Mouse (Mus musculus) CD4-positive naive resting alpha-beta T cell, adult 57 days (primary cell): ENCODE results near the gene Apobec2. TPM values are rescaled to one million over a fixed set of nuclear protein-coding genes. Genes with fewer than 3 reads are reported as not detected.

ENCODE experiments used
- total RNA-seq: library from RNA; stranded (reverse); gene quantifications from one replicate; pipeline ENCODE4 v1.2.4, GENCODE M21; 2023

Apobec2 gene
- total RNA-seq, result 2.0 TPM

GRCm38 (mm10) chr17:48432158-48432980, at the start of gene Apobec2:
Apobec2 (minus strand) TSS chr17:48432930.

GRCm38 (mm10) chr17:48454688-48455087, 22.0 kb upstream of the Apobec2 start, which contains the start of gene Unc5cl:
Unc5cl (plus strand) TSS chr17:48454901.

GRCm38 (mm10) chr17:48451353-48451675, 18.6 kb upstream of the Apobec2 start, which contains the start of gene Tspo2:
Tspo2 (minus strand) TSS chr17:48451522.

GRCm38 (mm10) chr17:48409380-48410298, 23.1 kb downstream of the Apobec2 start, which contains the start of the genes Nfya and Oard1:
Nfya (minus strand) TSS chr17:48409906.
Oard1 (plus strand) TSS chr17:48410014.

Other genes starting within 250 kb of the Apobec2 start
- gene Trem1, start 200.2 kb downstream of the Apobec2 start, total RNA-seq, result 1.3 TPM
- gene Trem3, start 185.2 kb downstream of the Apobec2 start, total RNA-seq, result not detected
- gene Treml4, start 168.6 kb downstream of the Apobec2 start, total RNA-seq, result 4.6 TPM
- gene Treml2, start 133.4 kb downstream of the Apobec2 start, total RNA-seq, result 98.5 TPM
- 5.4 TPM for gene B430306N03Rik, start 116.8 kb downstream of the Apobec2 start, total RNA-seq
- gene Trem2, start 86.5 kb downstream of the Apobec2 start, total RNA-seq, result not detected
- not detected for gene Treml1, start 73.0 kb downstream of the Apobec2 start, total RNA-seq
- 74.7 TPM for gene Nfya, start 23.0 kb downstream of the Apobec2 start, total RNA-seq
- 25.7 TPM for gene Oard1, start 22.9 kb downstream of the Apobec2 start, total RNA-seq
- not detected for gene Tspo2, start 18.6 kb upstream of the Apobec2 start, total RNA-seq
- 12.2 TPM for gene Unc5cl, start 22.0 kb upstream of the Apobec2 start, total RNA-seq